Mouse (Mus musculus) telencephalon, adult 2 months (tissue): ENCODE data around the gene Lig3.

Experiments used
- DNase-seq: peaks from one replicate; pipeline ENCODE4 v3.0.0-alpha.2; 2011; ENCODE audit warnings: low read depth, low spot score

The Lig3 gene

GRCm38 (mm10) chr11:82780983-82781903 lies at the start of gene Lig3:
Gene Lig3, plus strand, starts transcription at chr11:82781108.
- DNase-seq: peak; percentile 79

DNA sequence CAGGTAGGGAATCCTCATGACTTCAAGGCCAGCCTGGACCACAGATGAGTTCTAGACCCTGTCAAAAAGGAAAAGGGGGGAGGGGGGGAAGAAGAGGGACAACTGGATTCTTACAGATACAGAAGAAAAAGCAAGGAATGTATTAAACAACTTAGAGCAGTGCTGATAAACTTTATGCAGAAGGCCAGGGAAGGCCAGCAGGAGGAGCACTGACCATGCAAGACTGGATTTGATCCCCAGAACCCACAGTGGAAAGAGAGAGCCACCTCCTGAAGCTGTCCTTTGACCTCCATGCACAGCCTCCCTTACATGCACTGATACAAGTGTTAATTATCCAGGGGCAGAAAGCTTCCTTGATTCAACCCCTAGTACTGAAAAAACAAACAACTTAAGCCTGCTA lies 46.7 kb upstream of the Lig3 start:
- no peak for DNase-seq

DNA sequence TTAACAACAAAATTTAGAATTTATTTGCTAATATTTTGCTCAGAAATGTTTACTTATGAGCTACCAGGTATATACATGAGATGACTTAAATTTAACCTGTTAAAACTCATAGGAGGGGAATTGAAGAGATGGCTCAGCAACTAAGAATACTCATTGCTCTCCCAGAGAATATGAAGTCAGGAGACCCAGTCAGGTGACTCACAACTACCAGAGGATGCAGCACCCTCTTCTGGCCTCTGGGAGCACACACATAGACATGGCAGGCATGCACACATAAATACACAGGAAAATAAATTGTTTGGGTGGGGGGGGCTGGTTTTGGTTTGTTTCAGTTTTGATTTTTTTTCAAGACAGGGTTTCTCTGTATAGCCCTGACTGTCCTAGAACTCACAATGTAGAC lies 41.9 kb upstream of the Lig3 start:
- DNase-seq: no peak

DNA sequence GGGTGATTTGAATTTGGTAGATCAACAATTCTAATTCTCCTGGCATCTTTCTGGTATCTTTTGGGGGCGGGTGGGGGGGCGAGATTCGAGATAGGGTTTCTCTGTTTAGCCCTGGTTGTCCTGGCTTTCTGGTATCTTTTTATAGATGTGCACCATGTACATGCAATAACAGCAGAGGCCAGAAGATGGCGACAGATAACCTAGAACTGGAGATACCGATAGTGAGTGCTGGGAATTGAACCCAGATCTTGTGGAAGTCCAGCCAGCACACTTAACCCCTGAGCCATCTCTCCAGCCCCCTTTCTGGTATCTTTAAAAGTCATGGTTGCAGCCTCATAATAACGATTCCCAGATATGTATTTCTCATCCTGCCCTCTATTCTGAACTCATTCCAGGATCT lies 34.8 kb upstream of the Lig3 start:
- DNase-seq: no peak

DNA sequence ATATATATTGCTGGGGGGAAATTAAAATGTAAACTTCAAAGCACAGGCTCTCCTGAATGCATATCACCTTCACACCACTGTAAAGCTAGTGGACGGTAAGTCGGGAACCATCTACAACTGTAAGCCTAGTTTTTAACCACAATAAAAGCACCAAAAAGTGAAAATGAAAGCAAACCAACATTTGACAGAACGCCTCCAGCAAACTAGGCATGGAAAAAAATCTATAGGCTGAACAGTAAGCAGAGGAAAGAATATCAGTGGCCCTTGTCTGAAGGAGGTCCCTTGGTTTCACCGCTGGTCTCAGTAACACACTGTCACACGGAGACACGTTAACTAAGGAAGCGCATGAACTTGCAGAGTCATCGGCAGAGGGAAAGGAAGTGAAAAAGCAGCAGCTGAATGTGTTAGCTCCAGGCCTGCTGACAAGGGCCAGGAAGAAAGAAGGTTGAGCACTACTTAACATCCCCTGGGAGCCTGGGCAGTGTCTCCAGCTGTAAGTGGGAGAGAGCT lies 34.0 kb upstream of the Lig3 start:
- no peak for DNase-seq

DNA sequence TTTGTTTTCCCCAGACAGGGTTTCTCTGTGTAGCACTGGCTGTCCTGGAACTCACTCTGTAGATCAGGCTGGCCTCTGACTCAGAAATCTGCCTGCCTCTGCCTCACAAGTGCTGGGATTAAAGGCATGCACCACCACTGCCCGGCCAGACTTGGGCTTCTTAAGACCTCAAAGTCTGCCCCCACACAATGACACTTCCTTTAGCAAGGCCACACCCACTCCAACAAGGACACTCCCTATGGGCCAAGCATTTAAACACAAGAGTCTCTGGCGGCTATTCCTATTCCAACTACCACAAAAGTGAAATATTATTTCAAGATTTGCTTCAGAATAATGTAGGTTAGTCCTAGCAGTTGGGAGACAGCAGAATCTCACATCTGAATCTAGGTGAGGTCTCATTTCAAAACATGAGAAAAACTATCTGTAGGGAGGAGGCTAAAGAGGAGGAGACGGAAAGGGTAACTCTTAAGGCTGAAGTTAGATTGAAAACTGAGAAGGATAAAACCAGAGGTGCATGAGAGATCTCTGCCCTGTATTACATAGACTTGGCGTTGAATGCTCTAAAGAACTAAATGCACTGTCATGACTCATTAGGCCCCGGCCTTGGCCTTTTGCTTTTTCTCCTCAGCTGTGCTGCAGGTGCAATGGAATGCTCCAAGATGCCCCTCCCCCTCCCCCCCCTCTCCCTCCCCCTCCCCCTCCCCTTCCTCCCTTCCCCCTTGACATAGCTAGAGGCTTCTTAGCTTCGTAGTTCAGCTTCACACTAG lies 28.4 kb upstream of the Lig3 start:
- DNase-seq: no peak

- DNase-seq: no peak
Observed at GRCm38 (mm10) chr11:82755919-82756318, 25.0 kb upstream of the Lig3 start.

DNA sequence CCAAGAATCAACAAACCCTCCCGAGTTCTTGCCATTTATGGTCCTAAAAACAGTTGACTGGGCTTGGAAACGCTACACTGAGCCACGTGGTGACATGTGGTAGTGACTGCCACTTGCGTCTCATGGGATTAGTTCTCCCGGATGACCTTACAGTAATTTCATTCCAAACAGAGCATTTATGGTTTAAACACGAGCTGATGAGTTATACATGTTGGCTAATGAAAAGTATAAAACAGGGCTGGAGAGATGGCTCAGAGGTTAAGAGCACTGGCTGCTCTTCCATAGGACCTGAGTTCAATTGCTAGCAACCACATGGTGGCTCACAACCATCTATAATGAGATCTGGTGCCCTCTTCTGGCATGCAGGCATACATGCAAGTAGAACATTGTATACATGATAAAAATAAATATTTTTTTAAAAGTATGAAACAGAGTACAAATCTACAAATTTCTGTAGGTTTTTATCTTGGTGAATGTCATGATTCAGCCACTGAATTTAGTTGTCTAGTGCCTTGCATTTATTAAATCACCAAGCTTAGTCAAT lies 18.6 kb upstream of the Lig3 start:
- DNase-seq: no peak

DNA sequence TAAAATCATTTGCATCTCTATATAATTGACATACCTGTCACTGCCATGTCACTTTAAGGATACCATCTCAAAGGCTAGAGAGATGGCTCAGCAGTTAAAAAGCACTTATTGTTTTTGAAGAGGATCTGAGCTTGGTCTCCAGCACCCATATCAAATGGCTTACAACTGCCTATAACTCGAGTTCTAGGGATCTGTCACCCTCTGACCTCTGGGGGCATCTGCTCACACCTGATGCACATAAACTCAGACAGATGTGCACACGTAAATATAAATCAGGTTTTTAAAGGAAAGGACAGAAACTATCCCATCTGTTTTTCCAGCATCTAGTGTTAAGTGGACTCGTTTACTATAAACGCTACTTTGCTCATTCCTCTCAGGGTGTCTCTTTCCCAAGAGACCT lies 17.6 kb upstream of the Lig3 start:
- no peak for DNase-seq

GRCm38 (mm10) chr11:82763742-82764437 lies 17.0 kb upstream of the Lig3 start, which contains the start of the genes Cct6b and Zfp830:
Gene Cct6b, minus strand, starts transcription at chr11:82764321.
Gene Zfp830, plus strand, starts transcription at chr11:82764345.
- peak; percentile 90 for DNase-seq

DNA sequence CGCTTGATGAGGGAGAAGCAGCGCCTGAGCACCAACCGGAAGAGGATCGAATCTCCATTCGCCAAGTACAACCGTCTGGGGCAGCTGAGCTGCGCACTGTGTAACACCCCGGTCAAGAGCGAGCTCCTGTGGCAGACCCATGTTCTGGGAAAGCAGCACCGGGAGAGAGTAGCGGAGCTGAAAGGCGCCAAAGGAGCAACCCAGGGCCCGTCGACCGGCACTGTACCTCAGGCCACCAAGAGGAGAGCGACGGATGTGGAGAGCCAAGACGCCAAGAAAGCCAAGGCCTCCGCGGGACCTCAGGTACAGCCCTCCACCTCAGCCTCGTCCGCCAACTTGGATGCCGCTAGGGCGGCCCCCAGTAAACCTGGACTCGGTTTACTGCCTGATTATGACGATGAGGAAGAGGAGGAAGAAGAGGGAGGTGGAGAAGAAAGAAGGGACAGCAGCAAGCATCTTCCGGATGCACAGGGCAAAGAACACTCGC lies 16.4 kb upstream of the Lig3 start:
- DNase-seq: no peak

DNA sequence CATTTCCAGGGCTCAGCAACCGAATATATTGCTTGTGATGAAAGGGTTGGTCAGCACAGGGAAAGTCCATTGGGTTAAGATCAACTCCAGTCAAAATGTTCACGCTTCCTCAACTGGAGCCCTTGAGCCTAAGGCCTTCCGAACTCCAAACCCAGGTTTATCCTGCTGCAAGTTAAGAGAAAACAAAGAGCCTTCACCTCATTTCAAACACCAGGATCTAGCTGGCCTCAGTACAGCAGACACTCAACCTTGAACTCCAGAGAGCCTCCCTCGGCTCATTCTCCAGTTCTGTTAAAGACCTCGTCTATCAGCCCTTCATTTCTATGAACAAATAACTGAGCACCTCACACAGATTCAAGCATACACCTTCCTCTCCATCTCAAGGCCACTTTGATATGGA lies 774 bp upstream of the Lig3 start:
- no peak for DNase-seq

DNA sequence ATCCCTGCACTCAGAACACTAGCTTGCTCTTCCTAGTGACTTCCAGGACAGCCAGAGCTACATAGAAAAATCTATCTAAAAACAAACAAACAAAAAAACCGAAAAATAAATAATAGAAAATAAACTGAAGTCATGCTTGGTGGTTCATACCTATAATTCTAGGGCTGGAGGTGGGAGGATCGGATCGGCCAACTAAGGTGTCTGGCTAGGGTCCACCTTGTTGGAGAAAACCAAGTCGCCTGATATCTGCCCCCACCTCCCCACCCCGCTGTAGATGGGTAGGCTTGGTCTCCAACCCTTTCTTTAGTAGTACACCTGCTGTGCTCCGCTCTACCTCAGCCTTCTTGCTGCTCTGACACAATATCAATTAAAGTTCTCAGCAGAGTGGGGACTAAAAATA lies 1.3 kb downstream of the Lig3 start:
- DNase-seq: no peak

DNA sequence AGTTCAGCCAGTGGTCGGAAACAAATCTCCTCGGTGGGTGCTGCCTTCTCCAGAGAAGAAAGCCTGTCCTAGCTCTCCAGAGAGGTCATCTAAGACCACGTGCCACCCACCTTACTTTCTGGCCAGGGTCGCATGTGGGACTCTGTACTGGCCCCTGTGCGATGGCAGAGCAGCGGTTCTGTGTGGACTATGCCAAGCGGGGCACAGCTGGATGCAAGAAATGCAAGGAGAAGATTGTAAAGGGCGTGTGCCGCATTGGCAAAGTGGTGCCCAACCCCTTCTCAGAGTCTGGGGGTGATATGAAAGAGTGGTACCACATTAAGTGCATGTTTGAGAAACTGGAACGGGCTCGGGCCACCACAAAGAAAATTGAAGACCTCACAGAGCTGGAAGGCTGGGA lies 2.5 kb downstream of the Lig3 start:
- DNase-seq: no peak

- DNase-seq: no peak
Observed at GRCm38 (mm10) chr11:82806656-82807055, 25.7 kb downstream of the Lig3 start.

DNA sequence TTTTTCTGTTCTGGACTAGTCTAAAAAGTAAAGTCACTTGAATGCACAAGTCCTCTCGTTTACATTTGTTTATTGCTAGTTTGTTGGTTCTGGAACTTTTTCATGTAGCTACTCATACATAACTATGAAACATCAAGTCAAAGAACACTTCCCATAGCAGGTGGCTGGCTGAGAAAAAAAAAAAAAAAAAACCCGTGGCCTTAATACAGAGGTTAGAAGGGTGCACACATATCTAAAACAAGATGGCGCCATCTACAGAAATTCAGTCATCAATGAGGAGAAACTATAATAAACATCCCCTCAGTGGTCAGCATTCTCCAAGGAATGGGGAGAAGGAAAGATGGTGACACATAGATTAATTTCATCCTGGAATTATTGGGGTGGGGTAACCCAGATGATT lies 26.5 kb downstream of the Lig3 start:
- DNase-seq: no peak

DNA sequence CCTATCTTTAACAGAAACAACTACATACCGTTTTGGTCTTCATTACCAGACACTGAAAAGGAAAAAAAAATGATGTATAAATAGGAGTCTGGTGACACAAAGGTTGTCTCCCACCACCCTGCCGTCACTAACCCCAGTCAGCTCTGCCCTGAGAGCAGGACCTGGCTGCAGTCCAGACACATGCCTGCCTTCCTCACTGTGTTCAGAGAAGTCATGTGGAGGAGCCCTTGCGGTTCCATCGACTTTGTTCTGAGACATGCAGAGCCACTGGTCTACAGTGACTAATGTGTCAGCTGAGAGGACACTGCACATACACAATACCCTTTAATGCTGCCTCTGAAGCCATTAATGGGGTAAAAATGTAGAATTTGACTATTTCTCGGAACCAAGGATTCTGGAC lies 27.6 kb downstream of the Lig3 start:
- DNase-seq: no peak

GRCm38 (mm10) chr11:82819350-82819749 lies 38.4 kb downstream of the Lig3 start:
- no peak for DNase-seq

- DNase-seq: no peak
Observed at GRCm38 (mm10) chr11:82820788-82821456, 40.0 kb downstream of the Lig3 start.

DNA sequence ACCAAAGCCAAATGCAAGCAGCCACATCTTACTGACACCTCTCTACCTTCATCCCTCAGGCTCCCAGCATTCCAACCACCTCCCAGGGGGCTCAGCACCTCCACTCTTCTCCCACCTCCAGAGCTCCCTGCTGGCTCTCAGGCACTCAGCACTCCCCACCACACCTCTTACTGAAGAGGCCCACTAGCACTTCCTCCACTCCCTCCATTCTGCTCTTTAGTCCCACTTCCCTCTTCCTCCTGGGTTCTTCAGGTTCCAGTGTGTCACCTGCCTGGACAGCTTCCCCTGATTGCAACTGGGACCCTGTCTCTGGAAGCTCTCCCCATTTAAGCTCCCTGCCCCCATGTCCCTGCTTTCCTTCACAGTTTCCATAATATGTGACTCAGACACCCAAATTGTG lies 45.9 kb downstream of the Lig3 start:
- no peak for DNase-seq
